Mouse (Mus musculus): Measurements from ENCODE around the gene Cd28. TPM values are rescaled to one million over a fixed set of nuclear protein-coding genes. Genes with fewer than 3 reads are reported as not detected.

Cd28 gene
- polyA plus RNA-seq (2014; fragmentation: Nextera tagmentation; extraction: Ambion mirVana) = 0.04 and 0.18 TPM in 2 replicates

DNA sequence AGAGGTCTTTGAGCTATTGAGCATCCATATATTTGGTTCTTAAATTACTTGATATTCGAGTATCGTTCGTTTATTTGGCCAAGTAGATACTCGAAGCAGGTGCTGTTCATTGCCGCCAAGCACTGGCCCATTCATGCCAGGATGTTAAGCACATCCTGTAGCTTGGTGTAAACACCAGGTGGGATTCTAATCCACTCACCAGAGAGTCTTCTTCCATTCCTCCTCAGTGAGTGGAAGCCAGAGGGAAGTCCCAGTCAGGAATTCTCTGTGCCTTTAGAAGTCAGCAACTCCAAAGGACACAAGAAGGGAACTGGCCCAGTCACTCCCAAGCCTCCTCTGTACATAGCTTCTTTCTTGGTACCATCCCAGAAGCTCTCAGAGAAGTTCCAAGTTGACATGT is at the start of gene Cd28:
Cd28 (plus strand) TSS at position 234 of the 400 bp plus-strand sequence.
- WGBS = 91% methylated on average over 5 of the region's 5 CpGs
- Histone ChIP-seq H3K4me2 (ENCODE audit: low read depth, low read length) (no peak within 1 kb of the TSS), H3K9me3 (replicated peaks; ENCODE audit: control insufficient read depth, low read length) (no peaks in the 10 kb centered on the region), H3K4me1 (ENCODE audit: control insufficient read depth, insufficient read depth, low read length) (no peaks in the 10 kb centered on the region), H3K9ac (replicated peaks; ENCODE audit: low read length) (no peak within 1 kb of the TSS), H3K4me3 (ENCODE audit: low read depth, low read length) (no peak within 1 kb of the TSS), H3K36me3 (replicated peaks; ENCODE audit: control insufficient read depth, insufficient read depth, low read depth, low read length) (no peaks in the 10 kb centered on the region), H3K27me3 (ENCODE audit: control insufficient read depth, insufficient read depth, low read length) (no peaks in the 10 kb centered on the region), H3K27ac (replicated peaks; ENCODE audit: low read depth, low read length) (no peak within 1 kb of the TSS)
- ATAC-seq (replicated peaks; ENCODE audit: insufficient number of reproducible peaks, low FRiP score, low TSS enrichment, low read depth) (no peak), DNase-seq (ENCODE audit: low spot score) (no peak)

GRCm38 (mm10) chr1:60667873-60668616 is 48.6 kb upstream of the Cd28 start:
- DNase-seq (ENCODE audit: low spot score) (no peak), ATAC-seq (replicated peaks; ENCODE audit: insufficient number of reproducible peaks, low FRiP score, low TSS enrichment, low read depth) (no peak)
- H3K9me3 ChIP-seq (replicated peaks; ENCODE audit: control insufficient read depth, low read length) = no peaks in the 10 kb centered on the region
- no peak overlapping the region for H3K9ac ChIP-seq (replicated peaks; ENCODE audit: low read length)
- H3K4me3 ChIP-seq (ENCODE audit: low read depth, low read length) = no peak overlapping the region
- H3K36me3 ChIP-seq (replicated peaks; ENCODE audit: control insufficient read depth, insufficient read depth, low read depth, low read length) = no peaks in the 10 kb centered on the region
- no peaks in the 10 kb centered on the region for H3K4me1 ChIP-seq (ENCODE audit: control insufficient read depth, insufficient read depth, low read length)
- no peak overlapping the region; the same call in 1 of the 2 replicates for H3K4me2 ChIP-seq (ENCODE audit: low read depth, low read length)
- 56% methylated on average over 17 of the region's 17 CpGs for WGBS
- H3K27me3 ChIP-seq (ENCODE audit: control insufficient read depth, insufficient read depth, low read length) = no peaks in the 10 kb centered on the region
- H3K27ac ChIP-seq (replicated peaks; ENCODE audit: low read depth, low read length) = no peak overlapping the region; the same call in 1 of the 2 replicates

DNA sequence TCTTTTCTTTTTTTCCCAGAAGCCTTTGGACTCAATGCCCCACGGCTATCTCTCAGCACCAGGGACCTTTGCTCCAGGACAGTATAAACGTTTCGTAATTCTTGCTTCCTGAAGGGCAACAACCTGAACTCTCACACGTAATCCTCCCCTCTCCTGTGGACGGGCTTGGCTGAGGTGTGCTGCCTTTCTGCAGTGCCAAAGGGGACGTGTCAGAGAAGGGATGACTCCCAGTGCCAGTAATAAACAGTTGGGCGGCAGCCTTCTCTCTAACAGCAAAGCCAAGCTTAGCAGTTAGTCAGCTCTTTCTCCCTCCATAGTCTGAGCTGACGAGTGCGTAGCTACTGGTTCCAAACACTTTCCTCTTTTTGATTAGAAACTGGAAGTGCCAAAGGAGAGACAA is 47.6 kb upstream of the Cd28 start:
- WGBS = 62% methylated on average over 9 of the region's 9 CpGs
- H3K9me3 ChIP-seq (replicated peaks; ENCODE audit: control insufficient read depth, low read length) = no peaks in the 10 kb centered on the region
- no peak overlapping the region for H3K27ac ChIP-seq (replicated peaks; ENCODE audit: low read depth, low read length)

DNA sequence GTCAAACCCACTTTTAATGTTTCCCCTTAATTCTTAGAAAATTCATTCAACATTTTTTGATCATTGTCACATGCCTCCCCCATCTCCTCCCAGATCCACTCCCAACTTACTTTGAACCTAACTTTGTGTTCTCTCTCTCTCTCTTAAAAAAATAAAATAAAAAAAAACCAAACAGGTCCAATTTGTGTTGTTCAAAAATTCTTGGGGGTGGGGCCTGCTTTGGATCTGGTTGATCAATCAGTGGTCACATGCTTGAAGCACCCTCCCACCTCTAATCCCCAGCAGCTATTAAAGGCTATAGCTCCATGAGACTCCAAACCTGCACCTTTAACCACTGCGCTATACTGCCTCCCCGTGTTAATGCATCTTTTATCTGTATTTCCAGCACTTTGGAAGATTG is 46.9 kb upstream of the Cd28 start:
- WGBS = 90% methylated on average over 2 of the region's 2 CpGs
- Histone ChIP-seq H3K4me3 (ENCODE audit: low read depth, low read length) (no peak overlapping the region), H3K27ac (replicated peaks; ENCODE audit: low read depth, low read length) (no peak overlapping the region), H3K27me3 (ENCODE audit: control insufficient read depth, insufficient read depth, low read length) (no peaks in the 10 kb centered on the region), H3K9me3 (replicated peaks; ENCODE audit: control insufficient read depth, low read length) (no peaks in the 10 kb centered on the region), H3K9ac (replicated peaks; ENCODE audit: low read length) (no peak overlapping the region), H3K36me3 (replicated peaks; ENCODE audit: control insufficient read depth, insufficient read depth, low read depth, low read length) (no peaks in the 10 kb centered on the region), H3K4me1 (ENCODE audit: control insufficient read depth, insufficient read depth, low read length) (no peaks in the 10 kb centered on the region), H3K4me2 (ENCODE audit: low read depth, low read length) (no peak overlapping the region)
- no peak for DNase-seq (ENCODE audit: low spot score)
- ATAC-seq (replicated peaks; ENCODE audit: insufficient number of reproducible peaks, low FRiP score, low TSS enrichment, low read depth) = no peak

More for the DNA sequence above, 47.6 kb upstream of the Cd28 start:
- no peak overlapping the region for H3K4me2 ChIP-seq (ENCODE audit: low read depth, low read length)
- ATAC-seq (replicated peaks; ENCODE audit: insufficient number of reproducible peaks, low FRiP score, low TSS enrichment, low read depth) (no peak), DNase-seq (ENCODE audit: low spot score) (no peak)
- no peaks in the 10 kb centered on the region for H3K27me3 ChIP-seq (ENCODE audit: control insufficient read depth, insufficient read depth, low read length)
- H3K4me1 ChIP-seq (ENCODE audit: control insufficient read depth, insufficient read depth, low read length) = no peaks in the 10 kb centered on the region
- no peak overlapping the region for H3K9ac ChIP-seq (replicated peaks; ENCODE audit: low read length)
- no peak overlapping the region for H3K4me3 ChIP-seq (ENCODE audit: low read depth, low read length)
- no peaks in the 10 kb centered on the region for H3K36me3 ChIP-seq (replicated peaks; ENCODE audit: control insufficient read depth, insufficient read depth, low read depth, low read length)

- Histone ChIP-seq H3K27me3 (ENCODE audit: control insufficient read depth, insufficient read depth, low read length) (no peaks in the 10 kb centered on the region), H3K9ac (replicated peaks; ENCODE audit: low read length) (no peak overlapping the region), H3K4me3 (ENCODE audit: low read depth, low read length) (no peak overlapping the region), H3K36me3 (replicated peaks; ENCODE audit: control insufficient read depth, insufficient read depth, low read depth, low read length) (no peaks in the 10 kb centered on the region), H3K4me2 (ENCODE audit: low read depth, low read length) (no peak overlapping the region), H3K4me1 (ENCODE audit: control insufficient read depth, insufficient read depth, low read length) (no peaks in the 10 kb centered on the region), H3K27ac (replicated peaks; ENCODE audit: low read depth, low read length) (no peak overlapping the region), H3K9me3 (replicated peaks; ENCODE audit: control insufficient read depth, low read length) (no peaks in the 10 kb centered on the region)
- ATAC-seq (replicated peaks; ENCODE audit: insufficient number of reproducible peaks, low FRiP score, low TSS enrichment, low read depth) (no peak), DNase-seq (ENCODE audit: low spot score) (no peak)
- WGBS = 81% methylated on average over 5 of the region's 5 CpGs
Measured at GRCm38 (mm10) chr1:60670172-60670571, 46.4 kb upstream of the Cd28 start.

DNA sequence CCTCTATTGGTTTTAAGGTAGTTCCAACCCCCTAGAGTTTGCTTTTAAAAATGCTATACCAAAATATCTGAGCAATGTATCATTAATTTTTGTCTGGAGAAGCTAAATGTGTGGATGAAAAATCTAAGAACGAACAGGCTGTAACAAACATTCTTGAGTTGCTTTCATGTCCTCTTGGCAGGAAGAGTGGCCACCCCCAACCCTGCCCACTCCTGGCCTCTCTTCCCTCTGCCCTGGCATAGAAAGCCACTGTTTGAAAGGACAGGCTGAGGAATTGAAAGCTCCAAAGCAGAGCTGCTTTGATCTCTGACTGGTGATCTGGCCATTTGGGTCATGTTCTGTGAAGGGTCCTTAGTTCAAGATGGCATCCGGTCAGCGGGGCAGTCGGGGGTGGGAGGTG is 32.8 kb upstream of the Cd28 start:
- 89% methylated on average over 4 of the region's 4 CpGs for WGBS
- H3K4me3 ChIP-seq (ENCODE audit: low read depth, low read length) = no peak overlapping the region
- no peaks in the 10 kb centered on the region for H3K4me1 ChIP-seq (ENCODE audit: control insufficient read depth, insufficient read depth, low read length)
- no peak for ATAC-seq (replicated peaks; ENCODE audit: insufficient number of reproducible peaks, low FRiP score, low TSS enrichment, low read depth)
- DNase-seq (ENCODE audit: low spot score) = no peak
- no peak overlapping the region for H3K9ac ChIP-seq (replicated peaks; ENCODE audit: low read length)
- H3K4me2 ChIP-seq (ENCODE audit: low read depth, low read length) = no peak overlapping the region
- H3K36me3 ChIP-seq (replicated peaks; ENCODE audit: control insufficient read depth, insufficient read depth, low read depth, low read length) = no peaks in the 10 kb centered on the region
- no peaks in the 10 kb centered on the region for H3K27me3 ChIP-seq (ENCODE audit: control insufficient read depth, insufficient read depth, low read length)
- H3K27ac ChIP-seq (replicated peaks; ENCODE audit: low read depth, low read length) = no peak overlapping the region
- H3K9me3 ChIP-seq (replicated peaks; ENCODE audit: control insufficient read depth, low read length) = no peaks in the 10 kb centered on the region

- no peak overlapping the region for H3K27ac ChIP-seq (replicated peaks; ENCODE audit: low read depth, low read length)
- H3K27me3 ChIP-seq (ENCODE audit: control insufficient read depth, insufficient read depth, low read length) = no peaks in the 10 kb centered on the region
- no peak overlapping the region for H3K9ac ChIP-seq (replicated peaks; ENCODE audit: low read length)
- no peaks in the 10 kb centered on the region for H3K4me1 ChIP-seq (ENCODE audit: control insufficient read depth, insufficient read depth, low read length)
- WGBS = 84% methylated on average over 3 of the region's 3 CpGs
- H3K36me3 ChIP-seq (replicated peaks; ENCODE audit: control insufficient read depth, insufficient read depth, low read depth, low read length) = no peaks in the 10 kb centered on the region
- no peak overlapping the region for H3K4me3 ChIP-seq (ENCODE audit: low read depth, low read length)
- H3K9me3 ChIP-seq (replicated peaks; ENCODE audit: control insufficient read depth, low read length) = no peaks in the 10 kb centered on the region
- no peak overlapping the region for H3K4me2 ChIP-seq (ENCODE audit: low read depth, low read length)
- DNase-seq (ENCODE audit: low spot score) (no peak), ATAC-seq (replicated peaks; ENCODE audit: insufficient number of reproducible peaks, low FRiP score, low TSS enrichment, low read depth) (no peak)
Measured at GRCm38 (mm10) chr1:60696115-60696895, 20.3 kb upstream of the Cd28 start.

- Histone ChIP-seq H3K36me3 (replicated peaks; ENCODE audit: control insufficient read depth, insufficient read depth, low read depth, low read length) (no peaks in the 10 kb centered on the region), H3K27ac (replicated peaks; ENCODE audit: low read depth, low read length) (no peak overlapping the region), H3K9ac (replicated peaks; ENCODE audit: low read length) (no peak overlapping the region), H3K27me3 (ENCODE audit: control insufficient read depth, insufficient read depth, low read length) (no peaks in the 10 kb centered on the region), H3K4me2 (ENCODE audit: low read depth, low read length) (no peak overlapping the region), H3K4me3 (ENCODE audit: low read depth, low read length) (no peak overlapping the region), H3K4me1 (ENCODE audit: control insufficient read depth, insufficient read depth, low read length) (no peaks in the 10 kb centered on the region), H3K9me3 (replicated peaks; ENCODE audit: control insufficient read depth, low read length) (no peaks in the 10 kb centered on the region)
- ATAC-seq (replicated peaks; ENCODE audit: insufficient number of reproducible peaks, low FRiP score, low TSS enrichment, low read depth) = no peak
- DNase-seq (ENCODE audit: low spot score) = no peak
- WGBS = 59% methylated on average over 2 of the region's 2 CpGs
Measured at GRCm38 (mm10) chr1:60702641-60703040, 14.0 kb upstream of the Cd28 start.

Data from embryonic facial prominence, embryonic 11.5 days (tissue).